Mouse (Mus musculus) cerebellum, adult 2 months (tissue): ENCODE results near the gene Smtnl2.

ENCODE experiments used
- CTCF ChIP-seq: fragments of 200-500 bp; IDR thresholded peaks from 2 replicates; pipeline ENCODE4 v1.5.1; 2011; ENCODE audit warnings: low read depth, mild to moderate bottlenecking, control low read depth, low read length, moderate library complexity, borderline replicate concordance; ENCODE audit not compliant: insufficient read depth
- POLR2A ChIP-seq: fragments of 200-500 bp; IDR thresholded peaks from 2 replicates; pipeline ENCODE4 v1.6.1; 2011; ENCODE audit warnings: low read length, control low read depth, borderline replicate concordance; ENCODE audit not compliant: insufficient read depth

DNA sequence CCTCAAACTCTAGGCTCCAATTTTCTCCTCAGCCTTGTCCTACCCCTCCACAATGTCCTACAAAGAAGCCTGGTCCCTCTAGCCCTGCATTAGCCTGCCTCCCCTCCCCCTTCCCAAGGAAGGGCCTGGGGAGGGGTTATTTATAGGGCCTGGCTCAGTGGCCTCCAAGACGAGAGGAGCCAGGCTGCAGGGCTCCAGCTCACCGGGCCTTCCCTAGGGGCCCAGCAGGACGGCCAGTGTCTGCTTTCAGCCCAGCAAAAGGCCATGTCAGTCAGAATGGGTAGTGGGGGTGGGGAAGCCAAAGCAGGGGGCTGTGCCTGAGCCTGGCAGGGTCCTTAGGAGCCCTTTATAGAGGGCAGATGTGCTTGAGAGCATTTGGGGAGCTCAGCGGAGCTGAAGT is 5.9 kb upstream of the Smtnl2 start:
- TF ChIP-seq CTCF = no peak
- no peak for TF ChIP-seq POLR2A
